Mouse (Mus musculus) heart, postnatal 0 days (tissue): ENCODE results near the gene Aco2.

Experiments
- CTCF ChIP-seq: IDR thresholded peaks from 2 replicates; pipeline ENCODE4 v1.5.1; 2016; ENCODE audit warnings: antibody characterized with exemption, control low read depth, low read depth
- EP300 ChIP-seq: IDR thresholded peaks from 2 replicates; pipeline ENCODE4 v1.6.1; 2016; ENCODE audit warnings: antibody characterized with exemption, low read depth

GRCm38 (mm10) chr15:81958906-81959305 is 86.8 kb downstream of the Aco2 start:
- no peak for TF ChIP-seq EP300
- TF ChIP-seq CTCF, result no peak
